Mouse (Mus musculus): ENCODE measurements around the gene Clec2l. TPM values are rescaled to one million over a fixed set of nuclear protein-coding genes. Genes with fewer than 3 reads are reported as not detected.

The Clec2l gene
- total RNA-seq (2015; ENCODE audit: low replicate concordance), result not detected in 2 replicates
- 0.39 TPM in 1 of 2 replicates, not detected in the other for total RNA-seq (2017; ENCODE audit: low replicate concordance)

DNA sequence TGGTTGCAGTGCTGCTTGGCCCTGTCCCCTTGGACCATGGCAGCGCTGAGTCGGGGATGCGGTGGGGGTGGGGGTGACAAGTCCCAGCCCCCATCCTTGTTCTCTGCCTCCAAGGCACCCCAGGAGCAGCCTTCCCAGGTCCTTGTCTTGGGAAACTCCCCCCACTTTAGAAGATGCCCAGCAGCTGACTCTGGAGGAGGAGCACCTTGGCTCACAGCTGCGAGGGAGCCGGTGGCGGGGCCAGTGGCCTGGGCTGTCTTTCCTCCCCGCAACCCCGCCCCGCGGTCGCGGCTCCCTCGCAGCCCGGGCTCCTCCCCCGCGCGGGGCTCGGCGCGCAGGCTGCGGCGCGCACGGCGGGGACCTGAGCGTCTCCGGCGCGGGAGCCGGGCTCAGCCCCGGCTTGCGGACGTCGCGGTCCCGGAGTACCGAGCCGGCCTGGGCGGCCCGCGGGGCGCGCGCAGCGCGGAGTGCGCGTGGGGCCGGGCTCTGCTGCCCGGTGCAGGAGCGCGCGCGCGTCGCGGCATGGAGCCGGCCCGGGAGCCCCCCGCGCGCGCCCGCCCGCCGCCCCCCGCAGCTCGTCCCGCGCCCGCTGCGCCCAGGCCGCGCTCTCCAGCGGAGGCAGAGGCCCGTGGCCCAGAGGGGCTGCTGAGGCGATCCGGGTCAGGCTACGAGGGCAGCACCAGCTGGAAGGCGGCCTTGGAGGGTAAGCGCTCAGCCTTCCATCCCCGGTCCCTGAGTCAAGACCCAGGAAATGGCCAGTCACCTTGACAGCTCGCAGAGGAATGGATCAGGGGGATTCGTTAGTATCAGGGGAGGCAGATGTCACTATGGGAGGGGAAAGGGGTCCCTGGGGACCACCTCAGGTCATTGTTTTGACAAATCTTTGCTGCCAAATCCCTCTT lies at the start of gene Clec2l:
Gene Clec2l (plus strand): TSS at position 356 of the 902 bp plus-strand sequence.
- ATAC-seq (replicated peaks; ENCODE audit: low FRiP score, poor library complexity, severe bottlenecking), result no peak

DNA sequence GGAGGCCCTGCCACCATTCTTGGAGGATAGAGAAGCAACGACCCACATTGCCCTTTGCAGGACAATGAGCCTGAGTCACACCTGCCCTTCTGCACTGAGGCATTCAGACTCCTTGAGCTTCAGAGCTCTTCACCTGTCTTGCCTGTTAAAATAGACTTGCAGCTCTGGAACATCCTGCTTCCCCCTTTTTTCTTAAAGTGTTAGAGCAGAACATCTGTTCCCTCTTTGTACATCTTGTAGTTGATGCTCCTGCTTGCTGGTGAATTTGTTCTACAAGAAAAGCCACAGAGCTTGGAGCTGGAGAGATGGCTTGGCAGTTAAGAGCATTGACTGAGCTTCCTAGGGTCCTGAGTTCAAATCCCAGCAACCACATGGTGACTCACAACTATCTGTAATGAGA lies 40.5 kb upstream of the Clec2l start:
- no peak for ATAC-seq (replicated peaks; ENCODE audit: low FRiP score, poor library complexity, severe bottlenecking)

DNA sequence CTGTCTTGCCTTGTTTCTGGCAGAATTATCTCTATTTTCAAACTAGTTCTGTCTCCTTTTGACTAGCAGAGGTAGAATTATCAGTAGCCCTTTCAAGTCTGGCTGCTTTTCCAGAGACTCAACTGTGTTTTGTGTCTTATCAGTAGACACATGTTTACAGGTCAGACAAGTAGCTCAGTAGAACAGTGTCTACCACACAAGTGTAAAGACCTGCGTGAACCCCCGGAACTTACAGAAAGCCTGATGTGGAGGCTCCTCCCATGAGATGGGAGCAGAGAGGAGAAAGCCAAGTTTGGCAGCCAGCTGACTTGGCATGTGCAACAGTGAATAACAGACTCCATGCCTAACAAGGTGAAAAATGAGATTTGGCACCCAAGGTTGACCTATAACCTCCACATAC lies 39.4 kb upstream of the Clec2l start:
- ATAC-seq (replicated peaks; ENCODE audit: low FRiP score, poor library complexity, severe bottlenecking), result no peak

DNA sequence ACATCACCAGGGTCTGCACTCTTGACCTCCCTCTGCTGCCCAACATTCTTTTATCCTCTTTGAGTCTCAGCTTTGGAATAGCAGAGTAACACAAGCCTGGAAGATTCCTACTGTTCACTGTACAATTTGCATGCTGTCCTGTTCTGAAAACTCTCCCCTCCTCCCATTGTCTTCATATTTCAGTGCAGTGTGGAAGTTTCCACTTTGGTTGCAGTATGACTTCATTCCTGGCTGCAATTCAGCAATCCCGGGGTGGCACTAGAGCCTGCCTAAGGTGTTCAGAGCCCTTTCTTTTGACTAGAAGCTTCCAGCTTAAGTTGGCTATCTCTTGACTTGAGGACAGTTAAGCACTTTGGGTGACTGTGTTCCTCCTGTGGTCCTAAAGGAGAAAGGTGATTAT lies 38.4 kb upstream of the Clec2l start:
- ATAC-seq (replicated peaks; ENCODE audit: low FRiP score, poor library complexity, severe bottlenecking), result no peak

DNA sequence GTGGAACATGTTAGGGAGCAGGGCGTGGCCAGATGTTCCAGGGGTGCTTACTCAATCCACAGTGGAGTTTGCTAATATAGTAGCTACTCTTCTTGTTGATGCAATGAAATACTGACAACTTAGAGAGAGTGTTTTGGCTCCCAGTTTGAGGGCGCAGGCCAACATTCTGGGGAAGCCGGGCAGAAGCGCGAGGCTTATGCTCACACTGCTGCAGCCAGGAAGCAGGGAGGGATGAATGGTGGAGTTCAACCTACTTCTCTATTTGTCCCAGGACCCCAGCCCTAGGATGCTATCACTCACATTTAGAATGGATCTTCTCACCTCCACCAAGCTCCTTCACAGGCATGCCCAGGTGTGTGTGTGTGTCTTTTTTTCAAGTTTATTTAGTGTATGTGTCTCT lies 36.8 kb upstream of the Clec2l start:
- no peak for ATAC-seq (replicated peaks; ENCODE audit: low FRiP score, poor library complexity, severe bottlenecking)

DNA sequence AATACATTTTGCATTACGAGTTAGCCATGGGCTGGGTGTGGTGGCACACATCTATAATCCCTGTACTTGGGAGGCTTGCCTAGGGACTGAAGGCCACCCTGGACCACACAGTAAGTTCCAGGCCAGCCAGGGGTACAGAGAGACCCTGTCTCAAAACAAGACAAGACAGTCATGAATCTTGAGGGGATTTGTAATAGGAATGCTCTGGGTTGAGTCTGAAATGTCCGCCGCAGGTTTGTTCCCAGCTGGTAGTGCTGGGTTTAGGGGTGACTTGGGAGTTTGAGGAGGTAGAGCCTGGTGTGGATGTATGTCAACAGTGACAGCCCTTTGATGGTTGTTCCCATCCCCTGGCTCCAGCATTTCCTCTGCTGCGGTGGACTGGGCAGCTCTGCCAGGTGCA lies 35.8 kb upstream of the Clec2l start:
- no peak for ATAC-seq (replicated peaks; ENCODE audit: low FRiP score, poor library complexity, severe bottlenecking)

DNA sequence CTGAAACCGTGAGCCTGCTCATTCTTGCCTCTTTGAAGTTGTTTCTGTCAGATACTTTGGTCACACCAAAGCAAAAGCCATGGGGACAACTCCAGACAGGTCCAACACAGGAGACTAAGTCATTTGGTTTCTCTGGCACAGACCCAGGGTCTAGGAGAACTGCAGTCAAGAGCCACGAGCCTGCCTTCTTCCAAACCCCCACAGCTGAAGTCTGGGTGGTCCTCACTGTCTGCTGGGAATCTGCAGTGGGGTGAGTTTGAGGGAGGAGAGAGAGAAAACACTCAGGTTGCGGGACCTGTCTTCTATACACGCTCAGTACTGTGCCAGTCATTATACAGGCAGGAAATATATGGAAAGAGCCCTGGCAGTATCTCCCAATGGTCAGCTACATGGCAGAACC lies 35.4 kb upstream of the Clec2l start:
- ATAC-seq (replicated peaks; ENCODE audit: low FRiP score, poor library complexity, severe bottlenecking), result no peak

DNA sequence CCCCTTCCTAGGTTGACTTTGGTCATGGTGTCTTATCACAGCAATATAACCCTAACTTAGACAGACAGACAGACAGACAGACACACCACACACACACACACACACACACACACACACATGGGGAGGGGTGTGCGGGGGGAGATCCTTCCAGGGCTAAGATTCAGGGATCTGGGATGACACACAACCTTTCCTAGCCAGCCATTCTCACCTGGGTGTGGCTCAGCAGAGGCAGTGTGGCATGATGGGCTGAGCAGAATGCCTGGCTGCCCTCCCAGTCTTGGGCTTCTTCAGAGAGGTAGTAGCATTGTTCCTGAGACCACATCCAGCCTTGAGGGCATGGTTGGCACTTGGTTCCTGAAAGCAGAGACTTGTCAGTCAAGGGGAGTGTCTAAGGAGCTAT lies 33.3 kb upstream of the Clec2l start:
- ATAC-seq (replicated peaks; ENCODE audit: low FRiP score, poor library complexity, severe bottlenecking), result no peak

DNA sequence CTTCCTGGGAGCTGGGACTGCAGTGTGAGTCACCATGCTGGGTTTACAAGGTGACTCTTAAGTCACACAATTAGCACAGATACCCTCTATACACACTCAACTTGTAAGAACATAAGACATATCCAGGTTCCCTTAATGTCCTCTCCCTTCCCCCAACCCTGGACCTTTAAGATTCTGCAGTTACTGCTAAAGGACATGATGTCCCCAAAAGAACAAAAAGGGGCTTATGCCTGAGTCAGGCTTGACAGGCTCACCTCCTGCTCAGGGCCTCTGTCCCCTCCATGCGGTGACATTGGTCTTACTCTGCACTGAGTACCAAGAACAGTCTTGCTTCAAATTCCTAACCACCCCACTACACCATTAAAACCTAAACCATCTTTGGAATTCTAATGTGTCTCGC lies 30.0 kb upstream of the Clec2l start:
- no peak for ATAC-seq (replicated peaks; ENCODE audit: low FRiP score, poor library complexity, severe bottlenecking)

DNA sequence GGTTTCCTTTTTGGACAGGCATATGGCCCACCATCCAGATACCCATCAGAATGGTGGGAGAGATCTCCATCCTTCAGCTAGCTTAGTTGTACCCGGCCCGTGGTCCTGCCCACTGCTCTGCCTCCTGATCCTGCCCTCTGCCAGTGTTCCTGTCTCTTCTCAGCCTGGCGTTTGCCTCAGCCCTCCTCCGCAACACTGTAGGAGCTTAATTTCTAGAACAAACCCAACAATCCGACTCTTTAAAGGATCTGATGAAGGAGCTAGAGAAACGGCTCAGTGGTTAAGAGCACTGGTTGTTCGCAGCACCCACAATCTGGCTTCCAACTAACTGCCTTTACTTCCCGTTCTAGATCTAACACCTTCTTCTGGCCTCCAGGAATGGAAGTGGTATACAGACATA lies 28.4 kb upstream of the Clec2l start:
- no peak for ATAC-seq (replicated peaks; ENCODE audit: low FRiP score, poor library complexity, severe bottlenecking)

DNA sequence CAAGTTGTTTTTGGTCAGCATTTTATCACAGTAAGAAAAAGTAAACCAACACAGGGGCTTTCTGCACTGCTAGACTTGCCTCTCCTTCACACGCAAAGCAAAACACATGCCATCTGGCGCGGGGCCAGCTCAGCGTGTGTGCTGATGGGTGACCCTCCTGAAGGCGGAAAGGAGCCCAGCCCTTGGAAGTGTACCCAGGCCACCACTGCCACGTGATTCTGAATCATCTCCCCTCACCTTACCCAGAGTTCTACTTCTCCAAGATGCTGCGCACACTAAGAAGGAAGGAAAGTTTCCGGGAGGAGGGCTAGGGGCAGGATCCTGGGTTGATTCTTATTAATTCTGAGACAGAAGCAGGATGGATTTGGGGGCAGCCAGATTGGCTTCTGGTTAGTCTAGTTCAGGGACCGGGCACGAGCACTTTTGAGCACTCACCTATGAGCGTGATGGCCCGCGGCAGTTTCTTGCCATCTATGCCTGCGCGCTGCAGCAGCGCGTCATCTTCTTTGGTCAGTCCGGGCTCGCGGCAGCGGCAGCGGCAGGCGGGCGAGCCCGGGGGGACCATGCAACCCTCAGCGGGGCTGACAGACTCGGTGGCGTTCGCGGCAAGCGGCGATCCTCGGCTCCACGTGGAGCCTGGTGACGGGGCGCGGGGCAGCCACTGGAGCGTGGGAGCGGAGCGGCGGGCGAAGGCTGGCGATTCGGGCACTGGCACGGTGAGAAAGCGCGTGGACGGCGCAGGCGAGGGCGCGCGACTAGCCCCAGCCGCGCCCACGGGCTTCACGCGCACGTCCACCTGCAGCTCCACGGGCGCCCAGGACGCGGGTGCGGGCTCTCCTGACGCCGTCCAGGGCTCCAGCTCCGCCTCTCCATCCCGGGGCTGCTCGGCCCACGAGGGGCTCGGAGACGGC lies 26.7 kb upstream of the Clec2l start:
- ATAC-seq (replicated peaks; ENCODE audit: low FRiP score, poor library complexity, severe bottlenecking), result no peak

DNA sequence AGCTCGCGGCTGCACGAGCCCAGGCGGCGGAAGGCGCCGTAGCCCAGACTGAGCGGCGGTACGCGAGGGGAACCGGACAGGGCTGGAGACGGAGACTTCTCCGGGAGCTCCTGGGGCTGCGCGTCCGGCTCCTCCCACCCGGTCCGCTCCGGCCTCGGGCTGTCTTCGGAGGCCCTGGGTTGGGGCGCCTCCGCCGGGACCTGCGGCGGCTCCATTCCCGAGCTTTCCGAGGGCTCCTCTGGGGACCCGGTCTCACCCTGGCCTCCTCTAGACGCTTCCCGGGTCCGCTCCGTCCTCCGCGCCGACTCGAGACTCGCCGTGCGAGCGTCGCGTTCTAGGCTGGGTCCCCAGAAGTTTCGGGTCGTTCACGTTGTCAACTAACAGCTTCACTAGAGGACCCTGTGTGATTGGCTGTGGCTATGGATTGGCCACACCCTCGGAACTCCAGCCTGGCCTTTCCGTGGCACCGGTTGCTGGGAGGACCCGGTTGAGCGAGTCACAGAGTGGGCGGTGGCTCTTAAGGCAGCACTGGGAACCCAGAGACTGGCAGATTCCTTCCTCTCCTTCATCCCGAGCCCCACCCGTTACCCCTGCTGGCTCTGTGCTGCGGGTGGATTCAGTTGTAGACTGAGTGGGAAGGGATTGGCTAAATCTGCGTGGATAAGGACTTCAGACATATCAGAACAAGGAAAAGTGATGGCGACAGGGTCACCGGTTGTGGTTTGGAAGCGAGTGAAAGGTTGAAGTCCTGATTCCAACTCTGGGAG lies 25.8 kb upstream of the Clec2l start, which contains the start of gene Klrg2:
Gene Klrg2 (minus strand): TSS at position 391 of the 767 bp plus-strand sequence.
- ATAC-seq (replicated peaks; ENCODE audit: low FRiP score, poor library complexity, severe bottlenecking), result 0 out of 2 replicates have a peak, but pooled peaks have one; percentile 35

DNA sequence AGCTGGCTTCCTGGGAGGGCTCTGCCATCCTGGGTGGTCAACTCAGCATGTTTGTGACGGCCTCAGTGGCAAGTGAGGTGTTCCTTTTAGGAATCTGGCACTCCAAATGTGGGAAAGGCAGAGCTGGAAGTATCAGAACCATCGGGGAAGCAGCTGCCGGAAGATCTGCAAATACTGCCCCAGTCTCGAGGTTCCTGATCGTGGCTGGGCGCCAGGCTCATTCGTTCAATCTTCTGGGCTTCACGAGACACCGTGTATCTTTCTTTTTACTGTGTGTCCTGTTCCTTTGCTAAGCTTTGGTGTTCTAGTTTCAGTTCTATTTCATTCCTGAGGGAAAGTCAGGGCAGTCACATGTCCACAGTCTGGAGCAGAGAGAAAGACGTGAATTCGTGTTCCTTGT lies 22.5 kb upstream of the Clec2l start:
- ATAC-seq (replicated peaks; ENCODE audit: low FRiP score, poor library complexity, severe bottlenecking), result no peak

DNA sequence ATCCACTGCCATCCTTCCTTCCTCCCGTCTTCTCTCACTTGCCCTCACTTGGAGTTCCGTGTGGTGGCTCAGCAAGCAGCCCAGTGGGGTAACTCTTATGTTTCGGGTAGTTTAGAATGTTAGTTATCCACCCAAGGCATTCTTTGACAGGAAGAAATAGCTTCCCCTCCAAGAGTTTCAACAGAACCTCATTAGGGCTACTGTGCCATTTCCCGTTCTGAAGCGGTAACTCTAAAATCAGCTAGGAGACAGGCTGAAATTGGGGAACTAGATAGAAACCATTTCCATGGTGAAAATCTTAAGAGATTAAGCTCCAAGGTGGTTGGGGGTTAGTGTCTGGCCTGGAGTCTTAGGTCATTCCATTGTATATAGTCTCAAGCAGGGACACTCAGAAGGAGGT lies 21.6 kb upstream of the Clec2l start:
- ATAC-seq (replicated peaks; ENCODE audit: low FRiP score, poor library complexity, severe bottlenecking), result no peak

DNA sequence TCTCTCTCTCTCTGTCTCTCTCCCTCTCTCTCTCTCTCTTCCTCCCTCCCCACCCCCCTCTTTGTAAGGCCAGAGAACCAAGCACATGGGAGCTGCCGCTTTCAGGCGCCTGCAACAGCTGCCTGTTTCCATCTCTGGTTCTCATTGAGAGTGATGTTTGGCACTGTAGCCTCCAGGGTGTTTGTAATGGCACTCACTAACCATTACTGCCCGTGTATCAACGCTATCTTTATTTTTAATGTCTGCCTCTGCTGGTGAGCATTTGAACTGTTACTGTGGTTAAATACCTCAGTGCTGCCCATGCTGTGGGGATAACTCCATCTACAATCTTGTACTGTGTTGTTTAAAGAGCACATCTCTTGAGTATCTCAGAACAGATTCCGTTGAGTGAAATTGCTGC lies 21.2 kb upstream of the Clec2l start:
- no peak for ATAC-seq (replicated peaks; ENCODE audit: low FRiP score, poor library complexity, severe bottlenecking)

DNA sequence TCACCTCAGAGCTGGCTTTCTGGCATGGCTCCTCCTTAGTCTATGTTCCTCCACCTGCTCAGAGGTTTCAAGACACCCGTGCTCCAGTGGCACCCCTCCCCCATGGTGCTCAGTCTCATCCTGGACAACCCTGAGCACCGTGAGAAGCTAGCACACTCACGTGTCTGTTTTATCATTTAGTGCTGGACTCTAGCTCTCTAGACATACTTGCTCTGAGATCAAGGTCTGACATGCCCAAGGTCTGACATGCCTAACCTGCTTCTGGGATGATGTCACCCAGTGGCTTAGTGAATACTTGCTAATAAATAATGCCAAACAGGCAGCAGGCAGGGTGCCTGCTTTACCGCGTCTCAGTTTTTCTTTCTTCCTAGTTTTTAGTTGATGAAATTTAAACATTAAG lies 20.3 kb upstream of the Clec2l start:
- no peak for ATAC-seq (replicated peaks; ENCODE audit: low FRiP score, poor library complexity, severe bottlenecking)

DNA sequence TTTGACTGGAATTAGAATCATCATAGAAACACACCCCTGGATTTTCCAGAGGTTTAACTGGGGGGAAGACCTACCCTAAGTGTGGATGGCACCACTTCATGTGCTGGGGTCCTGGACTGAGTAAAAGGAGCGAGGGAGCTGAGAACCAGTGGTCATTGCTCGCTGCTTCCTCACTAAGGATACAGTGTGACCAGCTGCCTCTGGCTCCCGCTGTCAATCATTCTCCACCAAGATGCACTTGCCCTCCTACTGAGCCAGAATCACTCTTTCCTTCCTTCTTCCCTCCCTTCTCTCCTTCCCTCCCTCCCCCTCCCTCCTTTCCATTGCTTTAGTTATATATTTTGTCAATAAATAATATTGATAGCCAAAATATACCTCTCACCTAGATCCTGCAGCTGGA lies 19.8 kb upstream of the Clec2l start:
- no peak for ATAC-seq (replicated peaks; ENCODE audit: low FRiP score, poor library complexity, severe bottlenecking)

DNA sequence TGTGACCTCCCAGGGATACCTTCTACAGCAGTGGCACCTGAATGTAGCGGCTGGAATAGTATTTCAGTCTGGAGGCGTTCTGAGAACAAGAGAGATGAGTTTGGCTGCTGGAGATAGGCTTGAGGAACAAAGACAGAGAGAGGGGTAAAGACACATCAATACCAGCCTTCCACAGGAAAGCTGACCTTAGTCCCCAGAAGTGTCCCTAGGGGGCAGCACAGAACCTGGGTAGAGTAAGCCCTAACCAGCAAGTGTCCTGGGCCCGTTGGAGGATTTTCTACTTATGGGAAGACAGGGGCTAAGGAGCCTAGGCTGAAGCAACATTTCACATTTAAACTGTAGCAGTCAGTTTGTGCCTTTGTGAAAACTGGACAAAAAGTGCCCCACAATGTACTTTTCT lies 13.3 kb upstream of the Clec2l start:
- no peak for ATAC-seq (replicated peaks; ENCODE audit: low FRiP score, poor library complexity, severe bottlenecking)

DNA sequence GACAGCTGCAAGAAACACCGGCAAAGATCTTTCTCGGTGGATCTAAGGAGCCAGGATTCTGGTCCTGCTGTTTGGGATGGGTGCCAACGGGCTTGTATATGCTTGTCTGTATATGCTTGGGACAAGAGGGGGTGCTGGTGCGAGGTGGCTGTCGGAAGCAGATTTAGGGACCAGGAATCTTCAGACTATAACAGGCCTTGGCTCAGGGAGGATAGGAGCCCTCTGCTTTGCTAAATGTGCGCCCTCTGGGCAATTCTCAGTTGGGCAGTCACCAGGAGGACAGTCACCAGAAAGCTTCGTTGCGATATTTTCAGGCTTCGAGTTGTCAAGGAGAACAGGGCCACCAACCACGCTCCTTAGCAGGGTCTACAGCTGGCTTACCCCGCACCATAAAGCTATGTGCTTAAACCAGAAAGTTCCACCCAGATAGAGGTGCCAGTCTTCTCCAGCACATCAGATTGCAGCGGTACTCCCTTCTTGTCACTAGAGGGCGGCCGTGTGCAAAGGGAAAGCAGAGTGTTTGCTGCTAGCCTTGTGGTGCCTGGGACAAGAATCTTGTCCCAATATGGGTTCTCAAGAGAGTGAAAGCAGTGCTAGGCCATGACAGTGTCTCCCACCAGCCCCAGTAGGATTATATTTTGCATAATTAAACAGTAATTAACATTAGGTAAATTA lies 12.5 kb upstream of the Clec2l start:
- peak; percentile 88 for ATAC-seq (replicated peaks; ENCODE audit: low FRiP score, poor library complexity, severe bottlenecking)

All from erythroid progenitor cell, adult 5-6 weeks (primary cell).